Mouse (Mus musculus) hindbrain, embryonic 12.5 days (tissue): Measurements from ENCODE around the gene Pcolce. TPM values are rescaled to one million over a fixed set of nuclear protein-coding genes. Genes with fewer than 3 reads are reported as not detected.

Experiments
- ATAC-seq: fragments of 200-750 bp; cut with Nextera tagmentation; 2 replicates; pipeline ENCODE4 v1.8.0; 2017; ENCODE audit warnings: moderate TSS enrichment; ENCODE audit not compliant: low FRiP score
- H3K27ac ChIP-seq: fragments of 300-500 bp; sonication (generic); 2 replicates; pipeline ENCODE4 v1.5.1; 2016; ENCODE audit warnings: mild to moderate bottlenecking
- H3K27me3 ChIP-seq: fragments of 300-500 bp; sonication (generic); 2 replicates; pipeline ENCODE4 v1.6.1; 2016; ENCODE audit warnings: mild to moderate bottlenecking
- H3K36me3 ChIP-seq: fragments of 300-500 bp; sonication (generic); 2 replicates; pipeline ENCODE4 v1.6.1; 2016; ENCODE audit warnings: mild to moderate bottlenecking
- H3K4me1 ChIP-seq: fragments of 300-500 bp; sonication (generic); 2 replicates; pipeline ENCODE4 v1.6.1; 2016
- H3K4me2 ChIP-seq: fragments of 300-500 bp; sonication (generic); replicated peaks from 2 replicates; pipeline ENCODE4 v1.6.1; 2016; ENCODE audit warnings: mild to moderate bottlenecking
- H3K4me3 ChIP-seq: fragments of 300-500 bp; sonication (generic); 2 replicates; pipeline ENCODE4 v1.5.1; 2016; ENCODE audit warnings: mild to moderate bottlenecking
- H3K9ac ChIP-seq: fragments of 300-500 bp; sonication (generic); 2 replicates; pipeline ENCODE4 v1.6.1; 2016; ENCODE audit warnings: mild to moderate bottlenecking, moderate library complexity
- H3K9me3 ChIP-seq: fragments of 300-500 bp; sonication (generic); replicated peaks from 2 replicates; pipeline ENCODE4 v1.6.1; 2016; ENCODE audit warnings: mild to moderate bottlenecking
- WGBS: fragments of 180-500 bp; shearing (Covaris S2); methylation state at CpG from one replicate; pipeline ENCODE4 v1.1.7; 2016; 5-methylcytosine and 5-hydroxymethylcytosine counted together
- polyA plus RNA-seq: library from polyadenylated mRNA; unstranded; fragments of >200 nt; fragmentation: Nextera tagmentation; extraction: Ambion mirVana; gene quantifications from 2 replicates; pipeline ENCODE4 v1.2.1, GENCODE M21; 2016

Pcolce gene
- polyA plus RNA-seq, 1 experiment from 2014 or later = 66.6 TPM

DNA sequence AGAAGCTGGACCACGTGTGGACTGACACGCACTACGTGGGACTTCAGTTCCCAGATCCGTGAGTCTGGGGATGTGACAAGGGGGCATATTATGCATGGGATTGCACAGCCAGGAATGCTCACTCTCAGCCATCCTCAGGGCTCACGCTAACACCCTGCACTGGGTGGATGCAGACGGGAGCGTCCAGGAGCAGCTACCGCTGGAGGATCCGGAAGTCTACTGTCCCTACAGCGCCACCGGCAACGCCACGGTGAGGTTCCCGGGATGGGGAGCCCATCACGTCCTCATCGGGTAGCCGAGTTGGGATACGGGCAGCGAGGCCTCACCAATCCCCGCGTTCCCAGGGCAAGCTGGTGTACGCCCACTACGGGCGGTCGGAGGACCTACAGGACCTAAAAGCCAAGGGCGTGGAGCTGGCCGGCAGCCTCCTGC, 39.1 kb downstream of the Pcolce start:
- Histone ChIP-seq H3K27me3 (peaks cover 10% of the 10 kb centered on the region; the same call in 1 of the 2 replicates), H3K4me3 (peak overlapping the region; percentile 26), H3K4me2 (peak overlapping the region; percentile 51), H3K36me3 (no peaks in the 10 kb centered on the region), H3K9me3 (no peaks in the 10 kb centered on the region), H3K4me1 (0 out of 2 replicates have a peak, but pooled peaks cover 6% of the 10 kb centered on the region), H3K9ac (peak overlapping the region; percentile 43; the same call in 1 of the 2 replicates), H3K27ac (no peak overlapping the region)
- ATAC-seq = no peak
- 7% methylated on average over 27 of the region's 27 CpGs for WGBS

- no peak overlapping the region for H3K4me2 ChIP-seq
- 0 out of 2 replicates have a peak, but pooled peaks have one; percentile 19 for ATAC-seq
- no peak overlapping the region for H3K4me3 ChIP-seq
- H3K9me3 ChIP-seq = no peaks in the 10 kb centered on the region
- no peaks in the 10 kb centered on the region for H3K36me3 ChIP-seq
- 82% methylated on average over 17 of the region's 17 CpGs for WGBS
- H3K27ac ChIP-seq = no peak overlapping the region
- no peak overlapping the region for H3K9ac ChIP-seq
- 0 out of 2 replicates have a peak, but pooled peaks cover 6% of the 10 kb centered on the region for H3K4me1 ChIP-seq
- peaks cover 10% of the 10 kb centered on the region; the same call in 1 of the 2 replicates for H3K27me3 ChIP-seq
Observed at GRCm38 (mm10) chr5:137570691-137571586, 42.6 kb downstream of the Pcolce start.

GRCm38 (mm10) chr5:137570181-137570580, 43.4 kb downstream of the Pcolce start:
- Histone ChIP-seq H3K4me3 (no peak overlapping the region), H3K27me3 (peaks cover 9% of the 10 kb centered on the region; the same call in 1 of the 2 replicates), H3K27ac (no peak overlapping the region), H3K4me2 (no peak overlapping the region), H3K9me3 (no peaks in the 10 kb centered on the region), H3K36me3 (no peaks in the 10 kb centered on the region), H3K9ac (no peak overlapping the region), H3K4me1 (peaks cover 9% of the 10 kb centered on the region; the same call in 1 of the 2 replicates)
- WGBS = 53% methylated on average over 7 of the region's 7 CpGs
- no peak for ATAC-seq

DNA sequence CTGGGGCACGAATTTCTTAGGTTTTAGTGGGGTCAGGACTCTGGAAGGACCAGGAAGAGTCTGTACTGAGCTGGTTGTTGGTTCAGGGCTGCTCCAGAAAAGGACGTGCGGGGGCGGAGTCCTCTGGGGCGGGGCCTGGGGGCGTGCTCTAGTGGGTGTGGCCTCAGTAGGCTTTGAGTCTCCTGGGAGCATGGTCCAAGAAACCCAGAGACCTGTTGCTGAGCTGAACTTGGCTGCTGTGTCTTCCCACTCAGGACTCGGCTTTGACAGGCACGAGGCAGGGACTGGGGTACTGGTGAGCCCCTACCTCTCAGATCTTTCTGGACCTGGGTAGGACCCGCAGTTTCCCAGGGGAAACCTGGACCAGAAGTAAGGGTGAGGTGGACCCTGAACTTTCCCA, 43.9 kb downstream of the Pcolce start, which contains the start of gene Tfr2:
TSS of gene Tfr2 (plus strand) at position 176 of the 400 bp plus-strand sequence.
- Histone ChIP-seq H3K9me3 (no peaks in the 10 kb centered on the region), H3K27me3 (peaks cover 6% of the 10 kb centered on the region; the same call in 1 of the 2 replicates), H3K4me1 (peaks cover 8% of the 10 kb centered on the region; the same call in 1 of the 2 replicates), H3K36me3 (no peaks in the 10 kb centered on the region; the same call in 1 of the 2 replicates), H3K27ac (no peak within 1 kb of the TSS), H3K9ac (no peak within 1 kb of the TSS), H3K4me3 (no peak within 1 kb of the TSS), H3K4me2 (no peak within 1 kb of the TSS)
- ATAC-seq = no peak
- 33% methylated on average over 9 of the region's 9 CpGs for whole genome bisulfite sequencing

GRCm38 (mm10) chr5:137569031-137569430, 44.6 kb downstream of the Pcolce start:
- H3K4me3 ChIP-seq = no peak overlapping the region
- no peak overlapping the region for H3K9ac ChIP-seq
- H3K36me3 ChIP-seq = no peaks in the 10 kb centered on the region; the same call in 1 of the 2 replicates
- WGBS = 78% methylated on average over 12 of the region's 12 CpGs
- peaks cover 3% of the 10 kb centered on the region; the same call in 1 of the 2 replicates for H3K4me1 ChIP-seq
- no peak overlapping the region for H3K27ac ChIP-seq
- H3K9me3 ChIP-seq = no peaks in the 10 kb centered on the region
- H3K4me2 ChIP-seq = no peak overlapping the region
- no peak for ATAC-seq
- peaks cover 3% of the 10 kb centered on the region; the same call in 1 of the 2 replicates for H3K27me3 ChIP-seq

- H3K4me1 ChIP-seq = peaks cover 3% of the 10 kb centered on the region; the same call in 1 of the 2 replicates
- H3K4me3 ChIP-seq = no peak overlapping the region
- no peak for ATAC-seq
- H3K4me2 ChIP-seq = no peak overlapping the region
- no peaks in the 10 kb centered on the region for H3K9me3 ChIP-seq
- no peaks in the 10 kb centered on the region for H3K27me3 ChIP-seq
- 81% methylated on average over 8 of the region's 8 CpGs for WGBS
- H3K36me3 ChIP-seq = no peaks in the 10 kb centered on the region; the same call in 1 of the 2 replicates
- H3K27ac ChIP-seq = no peak overlapping the region
- no peak overlapping the region for H3K9ac ChIP-seq
Observed at GRCm38 (mm10) chr5:137568223-137568798, 45.3 kb downstream of the Pcolce start.

DNA sequence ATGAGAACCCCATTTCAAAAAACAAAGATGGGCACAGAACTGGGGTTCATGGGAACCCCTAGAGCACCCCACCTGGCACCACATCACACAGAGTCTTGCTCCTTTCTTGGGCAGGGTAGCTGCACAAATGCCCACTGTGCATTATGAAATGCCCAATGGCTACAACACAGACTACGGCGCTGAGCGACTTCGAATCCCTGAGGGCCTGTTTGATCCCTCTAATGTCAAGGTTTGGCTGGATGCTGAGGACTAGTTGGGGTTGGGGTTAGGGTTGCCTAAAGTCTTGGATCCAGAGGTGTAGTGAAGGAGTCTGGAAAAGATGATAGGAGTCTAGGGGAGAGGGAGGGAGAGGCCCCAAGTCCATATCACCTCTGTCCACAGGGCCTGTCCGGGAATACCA, 47.2 kb downstream of the Pcolce start:
- Histone ChIP-seq H3K9me3 (no peaks in the 10 kb centered on the region), H3K36me3 (no peaks in the 10 kb centered on the region; the same call in 1 of the 2 replicates), H3K27me3 (0 out of 2 replicates have a peak, but pooled peaks cover 3% of the 10 kb centered on the region), H3K9ac (no peak overlapping the region), H3K4me3 (no peak overlapping the region), H3K4me1 (peaks cover 3% of the 10 kb centered on the region; the same call in 1 of the 2 replicates), H3K4me2 (no peak overlapping the region), H3K27ac (no peak overlapping the region)
- WGBS = 96% methylated on average over 5 of the region's 5 CpGs
- ATAC-seq = no peak

- H3K4me3 ChIP-seq = no peak overlapping the region
- no peak for ATAC-seq
Observed at GRCm38 (mm10) chr5:137565744-137566143, 47.8 kb downstream of the Pcolce start.

DNA sequence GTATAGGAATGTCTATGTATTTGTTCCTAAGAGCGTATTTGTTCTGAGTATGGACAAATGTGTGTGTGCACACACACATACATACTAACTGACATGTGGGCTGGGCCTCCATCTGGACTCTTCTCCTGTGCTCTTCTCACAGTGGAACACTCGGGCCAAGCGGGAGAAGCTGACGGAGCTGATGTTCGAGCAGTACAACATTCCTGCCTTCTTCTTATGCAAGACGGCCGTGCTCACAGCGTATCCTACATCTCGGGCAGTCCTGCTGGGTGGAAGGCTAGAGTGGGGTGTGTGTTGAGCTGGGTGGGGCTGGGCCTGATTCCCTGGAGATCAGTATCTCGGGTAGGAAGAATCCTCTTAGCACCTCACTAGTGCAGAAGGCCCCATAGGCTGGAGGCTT, 50.6 kb downstream of the Pcolce start:
- Histone ChIP-seq H3K27me3 (0 out of 2 replicates have a peak, but pooled peaks cover 3% of the 10 kb centered on the region), H3K27ac (no peak overlapping the region), H3K9ac (no peak overlapping the region; the same call in 1 of the 2 replicates), H3K36me3 (no peaks in the 10 kb centered on the region; the same call in 1 of the 2 replicates), H3K4me3 (no peak overlapping the region), H3K4me2 (no peak overlapping the region), H3K9me3 (no peaks in the 10 kb centered on the region), H3K4me1 (peaks cover 3% of the 10 kb centered on the region; the same call in 1 of the 2 replicates)
- ATAC-seq = no peak
- WGBS = 75% methylated on average over 10 of the region's 10 CpGs

More at GRCm38 (mm10) chr5:137565744-137566143, 47.8 kb downstream of the Pcolce start:
- peaks cover 3% of the 10 kb centered on the region; the same call in 1 of the 2 replicates for H3K4me1 ChIP-seq
- H3K27me3 ChIP-seq = 0 out of 2 replicates have a peak, but pooled peaks cover 3% of the 10 kb centered on the region
- H3K9me3 ChIP-seq = no peaks in the 10 kb centered on the region
- no peaks in the 10 kb centered on the region; the same call in 1 of the 2 replicates for H3K36me3 ChIP-seq
- H3K27ac ChIP-seq = no peak overlapping the region
- no peak overlapping the region for H3K4me2 ChIP-seq
- WGBS = 68% methylated on average over 6 of the region's 6 CpGs
- no peak overlapping the region for H3K9ac ChIP-seq

DNA sequence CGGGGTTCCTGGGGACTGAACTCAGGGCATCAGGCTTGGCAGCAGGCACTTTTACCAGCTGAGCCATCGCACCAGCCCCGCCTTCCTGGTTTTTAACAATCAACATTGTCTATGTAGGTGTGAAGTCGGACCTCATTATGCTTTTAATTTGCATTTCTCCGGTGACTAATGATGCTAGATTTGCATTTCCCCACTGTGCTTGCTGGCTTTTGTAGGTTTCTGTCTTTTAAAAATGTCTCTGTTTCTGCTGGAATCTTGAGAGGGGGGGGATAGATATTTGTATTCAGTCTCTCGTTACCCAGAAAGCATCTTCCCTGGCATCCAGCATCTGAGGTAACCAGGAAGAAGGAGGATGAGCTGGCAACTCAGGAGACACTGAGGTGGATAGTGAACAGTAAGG, 52.0 kb downstream of the Pcolce start:
- H3K9ac ChIP-seq = no peak overlapping the region
- H3K4me3 ChIP-seq = no peak overlapping the region
- H3K4me1 ChIP-seq = peaks cover 3% of the 10 kb centered on the region; the same call in 1 of the 2 replicates
- ATAC-seq = no peak
- no peak overlapping the region for H3K27ac ChIP-seq
- no peaks in the 10 kb centered on the region for H3K9me3 ChIP-seq
- no peaks in the 10 kb centered on the region; the same call in 1 of the 2 replicates for H3K36me3 ChIP-seq
- H3K4me2 ChIP-seq = no peak overlapping the region
- WGBS = 54% methylated on average over 6 of the region's 6 CpGs
- 0 out of 2 replicates have a peak, but pooled peaks cover 3% of the 10 kb centered on the region for H3K27me3 ChIP-seq
